Mouse (Mus musculus): ENCODE measurements around the gene Epb41l4b. TPM values are rescaled to one million over a fixed set of nuclear protein-coding genes. Genes with fewer than 3 reads are reported as not detected.

Epb41l4b gene
- total RNA-seq, 2 experiments from 2014 or later = 2.5 to 4.5 TPM

DNA sequence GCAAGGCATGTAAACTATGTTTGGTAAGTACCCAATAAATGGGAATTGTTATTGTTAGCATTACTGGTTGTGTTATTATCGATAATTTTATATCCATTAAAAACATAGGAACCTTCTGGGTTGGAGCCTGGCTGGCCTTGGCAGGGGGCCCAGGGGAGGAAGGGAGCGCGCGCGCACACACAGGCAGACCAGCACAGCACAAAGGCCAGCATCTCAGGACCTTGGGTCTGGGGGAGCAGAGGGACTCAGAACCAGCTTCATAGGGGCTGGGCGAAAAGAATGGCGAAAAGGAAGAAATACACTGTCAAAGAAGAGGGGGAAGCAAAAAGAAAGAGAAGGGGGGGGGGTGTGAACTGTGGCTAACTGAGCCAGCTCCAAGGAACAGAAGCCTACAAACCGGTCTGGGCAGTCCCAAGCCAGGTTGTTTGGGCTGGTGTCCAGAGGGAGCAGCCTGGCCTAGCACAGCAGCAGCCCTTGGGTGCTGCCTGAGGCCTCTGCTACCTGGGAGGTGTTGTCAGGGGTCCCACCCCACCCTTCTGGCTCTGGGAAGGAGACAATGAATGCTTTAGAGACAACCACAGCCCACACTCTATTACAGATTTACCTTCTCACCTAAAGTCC lies 13.4 kb upstream of the Epb41l4b start:
- ATAC-seq (replicated peaks; ENCODE audit: poor library complexity, severe bottlenecking) = no peak

DNA sequence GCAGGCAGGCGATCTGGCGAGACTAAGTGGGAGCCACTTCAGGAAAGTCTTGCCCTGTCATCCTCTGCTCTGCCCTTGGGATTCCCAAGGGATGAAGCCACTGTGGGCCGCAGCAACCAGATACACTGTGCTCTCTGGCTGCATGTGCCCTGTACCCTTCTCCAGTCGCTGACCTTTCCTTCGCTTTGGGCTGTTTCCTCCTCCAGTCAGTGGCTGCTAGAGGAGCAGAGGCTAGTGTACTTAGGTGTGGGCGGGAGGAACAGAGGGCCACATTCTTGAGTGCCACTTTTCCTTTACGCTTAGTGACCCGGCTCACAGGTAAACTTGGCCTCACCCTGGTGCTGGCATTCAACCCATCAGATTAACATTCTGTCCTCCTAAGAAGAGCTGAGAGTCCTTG lies 10.6 kb upstream of the Epb41l4b start:
- ATAC-seq (replicated peaks; ENCODE audit: poor library complexity, severe bottlenecking) = no peak

DNA sequence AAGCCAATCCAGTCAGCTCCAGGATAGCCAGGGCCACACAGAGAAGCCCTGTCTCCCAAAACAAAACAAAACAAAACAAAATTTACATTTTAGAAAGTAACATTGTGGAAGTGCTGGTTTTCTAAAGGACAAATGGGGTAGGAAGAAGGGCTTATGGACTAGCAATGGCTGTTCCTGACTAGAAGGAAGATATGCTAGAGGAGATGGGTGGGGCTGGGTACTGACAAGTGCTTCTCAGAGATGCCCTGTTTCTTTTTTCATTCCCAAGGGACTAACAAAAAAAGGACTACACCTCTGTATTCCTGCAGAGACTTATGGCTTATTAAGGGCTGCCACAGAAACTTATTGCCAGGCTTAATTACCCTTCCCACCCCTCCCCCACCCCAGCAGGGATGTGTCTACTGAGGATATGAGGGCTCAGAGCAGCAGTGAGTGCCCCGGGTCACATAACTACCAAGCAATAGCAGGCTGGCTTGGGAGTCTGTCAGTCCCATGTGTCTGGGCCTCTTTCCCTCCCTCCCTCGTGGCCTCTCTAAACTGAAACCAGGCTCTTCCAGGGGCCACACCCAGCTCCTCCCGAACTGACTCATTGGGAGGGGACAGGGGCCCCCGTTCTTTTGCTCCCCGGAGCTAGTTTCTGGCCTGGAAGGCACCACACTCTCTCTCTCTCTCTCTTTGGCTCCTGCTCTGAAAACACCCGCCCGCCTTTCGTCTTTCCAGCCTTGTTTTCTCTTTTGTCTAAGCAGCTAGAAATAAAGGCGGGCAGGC lies 10.0 kb upstream of the Epb41l4b start:
- ATAC-seq (replicated peaks; ENCODE audit: poor library complexity, severe bottlenecking) = peak; percentile 59

DNA sequence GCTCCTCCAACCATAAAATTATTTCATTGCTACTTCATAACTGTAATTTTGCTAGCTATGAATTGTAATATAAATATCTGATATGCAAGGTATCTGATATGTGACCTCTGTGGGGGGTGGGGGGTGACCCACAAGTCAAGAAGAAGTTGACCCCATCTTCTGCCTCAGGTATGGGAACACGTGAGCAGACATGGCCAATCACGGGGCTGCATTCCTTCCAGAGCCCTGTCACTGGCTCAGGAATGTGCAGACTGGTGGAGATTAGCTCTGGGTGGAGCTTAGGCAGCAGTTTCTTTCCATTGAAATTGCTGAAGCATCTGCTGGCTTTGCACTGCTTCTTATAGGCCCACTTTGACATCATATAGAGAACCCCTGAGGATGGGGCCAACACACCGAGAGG lies 4.9 kb upstream of the Epb41l4b start:
- ATAC-seq (replicated peaks; ENCODE audit: poor library complexity, severe bottlenecking) = no peak

DNA sequence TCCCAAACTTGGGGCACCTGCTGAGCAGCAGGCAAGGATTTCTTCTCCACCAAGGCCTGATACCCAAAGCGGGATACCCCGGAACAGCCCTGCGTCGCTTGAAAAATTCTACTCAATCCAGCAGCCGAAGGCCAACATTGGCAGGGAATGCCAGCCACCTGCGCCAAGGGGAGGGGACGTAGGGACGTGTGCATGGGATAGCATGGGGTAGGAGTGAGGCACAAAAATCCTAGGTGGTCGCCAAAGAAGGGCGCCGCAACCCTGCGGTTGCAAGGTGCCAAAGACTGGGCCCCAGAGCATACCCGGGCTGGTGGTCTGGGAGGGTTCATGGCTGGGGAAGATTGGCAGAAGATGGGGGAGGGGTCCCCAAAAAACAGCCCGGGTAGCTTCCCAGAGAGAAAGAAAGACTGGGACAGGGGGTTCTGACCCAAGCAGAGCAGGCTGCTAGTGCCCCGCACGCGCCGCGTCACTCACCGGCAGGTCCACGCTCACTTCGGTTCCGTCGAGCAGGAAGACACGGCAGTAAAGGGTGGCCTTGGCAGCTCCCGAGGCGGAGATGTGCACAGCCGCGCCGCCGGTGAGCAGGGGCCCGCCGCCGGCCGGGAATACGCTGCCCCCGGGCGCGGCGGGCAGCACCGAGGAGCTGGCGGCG lies 737 bp downstream of the Epb41l4b start:
- no peak for ATAC-seq (replicated peaks; ENCODE audit: poor library complexity, severe bottlenecking)

DNA sequence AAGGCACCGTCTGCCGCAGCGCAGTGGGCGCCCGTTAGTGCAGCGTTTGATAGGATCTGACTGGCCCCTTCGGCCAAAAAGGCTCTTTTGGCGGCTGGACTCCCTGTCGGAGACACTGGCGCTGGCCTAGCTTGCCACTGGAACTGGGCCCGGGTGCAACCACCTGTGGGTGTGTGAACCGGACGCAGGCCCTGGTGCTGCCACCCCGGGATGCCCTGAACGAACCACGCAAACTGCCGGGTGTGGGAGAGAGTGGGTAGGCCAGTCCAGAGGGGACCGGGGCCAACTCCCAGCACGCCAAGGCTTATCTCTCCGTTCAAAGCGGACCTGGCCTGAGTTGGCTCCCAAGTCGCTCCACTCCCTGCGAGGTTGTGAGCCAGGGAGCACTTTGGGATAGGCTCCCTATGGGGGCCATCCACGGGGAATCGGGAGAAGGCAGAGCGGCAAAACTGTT lies 1.3 kb downstream of the Epb41l4b start:
- ATAC-seq (replicated peaks; ENCODE audit: poor library complexity, severe bottlenecking) = 0 out of 2 replicates have a peak, but pooled peaks have one; percentile 14

DNA sequence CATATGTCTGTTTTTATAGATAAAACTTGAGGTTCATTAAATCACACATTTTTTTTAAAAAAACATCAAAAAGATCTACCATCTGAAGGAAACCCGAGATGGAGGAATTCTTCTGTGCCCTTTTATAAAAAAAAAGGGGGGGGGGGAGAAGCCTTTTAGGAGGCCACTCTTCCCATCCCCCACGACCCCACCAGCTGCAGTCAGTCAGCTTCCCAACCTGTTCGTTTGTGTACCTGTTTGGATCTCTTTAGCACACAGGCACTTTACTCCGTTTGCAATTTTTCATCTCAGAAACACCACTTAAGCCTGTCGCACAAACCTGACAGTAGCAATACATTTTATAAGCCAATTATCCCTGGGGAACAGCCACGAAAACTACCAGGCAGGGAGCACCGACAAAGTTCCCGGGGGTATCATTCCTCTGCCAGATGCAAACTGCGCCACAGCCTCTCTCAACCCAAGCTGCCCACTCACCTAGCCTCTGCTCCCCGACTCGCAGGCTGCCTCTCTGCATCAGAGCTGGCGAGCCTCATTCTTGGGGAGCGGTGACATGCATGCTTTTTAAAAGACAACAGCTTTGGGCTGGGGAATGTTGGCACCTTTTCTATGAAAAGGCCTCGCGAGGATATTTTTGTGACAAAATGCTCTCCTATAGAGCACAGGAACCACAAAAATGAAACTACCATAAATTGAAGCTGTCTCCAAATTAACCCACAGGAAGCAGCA lies 2.1 kb downstream of the Epb41l4b start:
- ATAC-seq (replicated peaks; ENCODE audit: poor library complexity, severe bottlenecking) = no peak

DNA sequence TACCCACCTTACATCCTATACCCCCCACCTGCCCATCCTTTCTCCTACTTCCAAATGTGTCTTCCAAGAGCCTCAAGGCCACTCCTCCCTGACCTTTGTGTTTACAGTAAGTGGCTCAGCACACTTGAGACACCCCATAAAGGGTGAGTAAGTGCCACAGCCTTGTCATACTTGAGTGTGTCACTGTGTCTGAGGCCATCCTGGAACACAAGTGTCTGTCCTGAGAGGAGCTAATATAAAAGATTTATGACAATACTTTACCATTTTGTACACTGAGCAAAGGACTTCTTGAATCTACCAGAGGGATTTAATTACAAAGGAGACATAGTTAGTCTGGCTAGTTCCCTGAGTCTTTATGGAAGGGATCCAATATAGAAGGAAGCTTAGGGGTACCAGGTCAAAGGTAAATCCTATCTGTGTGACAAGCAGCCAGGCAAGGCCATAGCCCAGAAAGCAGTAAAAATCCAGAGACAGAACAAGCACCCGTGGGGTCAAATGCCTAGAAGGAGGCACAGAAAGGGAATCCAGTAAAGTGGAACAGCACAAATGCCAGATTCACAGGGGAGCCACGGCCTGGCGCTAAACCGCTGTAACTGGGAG lies 2.9 kb downstream of the Epb41l4b start:
- ATAC-seq (replicated peaks; ENCODE audit: poor library complexity, severe bottlenecking) = no peak

DNA sequence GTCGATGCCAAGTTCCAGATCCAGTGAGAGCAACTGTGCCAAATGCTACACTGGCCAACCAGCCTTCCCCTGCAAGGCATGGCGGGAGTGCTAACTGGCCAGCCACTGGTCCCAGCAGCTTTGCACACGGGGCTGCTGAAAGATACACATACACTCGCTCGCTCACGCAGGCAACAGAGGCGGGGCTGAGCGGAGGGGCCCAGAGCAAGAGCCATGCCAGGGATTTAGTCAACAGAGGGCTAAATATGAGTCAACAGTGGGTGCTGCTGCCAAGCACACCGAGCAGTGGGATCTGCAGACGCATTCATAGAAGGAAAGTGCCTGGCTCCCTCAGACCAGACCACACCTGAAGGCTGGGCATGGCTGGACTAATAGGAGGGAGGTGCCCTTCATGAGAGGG lies 3.8 kb downstream of the Epb41l4b start:
- no peak for ATAC-seq (replicated peaks; ENCODE audit: poor library complexity, severe bottlenecking)

DNA sequence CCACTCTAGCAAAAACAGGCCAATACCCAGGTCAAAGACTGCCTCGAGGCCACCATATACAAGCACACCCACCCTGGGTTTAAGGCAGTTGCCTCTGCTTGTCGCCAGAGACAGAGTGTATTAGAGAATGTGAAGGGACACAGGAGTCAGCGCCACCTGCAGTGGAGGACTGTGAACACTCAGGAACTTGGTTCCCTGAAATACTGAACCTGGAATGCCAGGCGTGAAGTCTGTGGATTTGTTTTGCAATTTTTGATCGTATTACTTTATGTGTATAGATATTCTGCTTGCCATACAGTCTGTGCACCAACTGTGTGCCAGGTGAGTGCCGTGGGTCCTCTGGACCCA lies 5.2 kb downstream of the Epb41l4b start:
- no peak for ATAC-seq (replicated peaks; ENCODE audit: poor library complexity, severe bottlenecking)

DNA sequence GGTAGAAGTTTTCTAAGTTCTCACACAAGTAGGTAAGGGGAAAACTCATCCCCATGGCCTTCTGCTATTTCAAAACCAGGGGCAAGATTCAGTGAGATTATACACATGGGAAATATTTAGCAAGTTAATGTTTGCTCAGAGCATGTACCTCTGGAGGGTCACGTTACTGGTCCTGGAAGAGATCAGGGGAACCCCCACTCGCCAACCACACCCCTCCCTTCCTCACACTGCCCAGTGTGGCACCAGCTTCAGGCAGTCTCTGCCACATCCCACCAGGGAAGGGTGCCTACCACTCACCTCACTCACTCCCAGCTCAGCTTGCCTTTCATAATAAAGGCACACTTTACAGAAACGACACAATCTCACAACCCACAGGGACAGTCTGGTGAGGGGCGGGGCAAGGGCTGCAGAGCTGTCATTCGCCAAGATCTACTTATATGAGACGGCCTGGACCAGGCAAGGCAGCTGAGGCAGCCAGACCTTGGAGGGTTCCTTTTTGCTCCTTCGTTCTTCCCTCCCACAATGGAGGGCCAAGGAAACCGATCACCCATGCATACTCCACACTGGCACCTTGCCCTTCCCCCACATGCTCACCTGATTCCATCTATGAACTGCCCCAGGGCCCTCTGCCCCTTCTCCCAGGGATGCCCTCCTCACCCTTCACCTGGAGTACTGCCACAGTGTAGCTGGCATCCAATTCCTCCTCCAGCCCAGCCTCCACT lies 5.7 kb downstream of the Epb41l4b start:
- ATAC-seq (replicated peaks; ENCODE audit: poor library complexity, severe bottlenecking) = no peak

DNA sequence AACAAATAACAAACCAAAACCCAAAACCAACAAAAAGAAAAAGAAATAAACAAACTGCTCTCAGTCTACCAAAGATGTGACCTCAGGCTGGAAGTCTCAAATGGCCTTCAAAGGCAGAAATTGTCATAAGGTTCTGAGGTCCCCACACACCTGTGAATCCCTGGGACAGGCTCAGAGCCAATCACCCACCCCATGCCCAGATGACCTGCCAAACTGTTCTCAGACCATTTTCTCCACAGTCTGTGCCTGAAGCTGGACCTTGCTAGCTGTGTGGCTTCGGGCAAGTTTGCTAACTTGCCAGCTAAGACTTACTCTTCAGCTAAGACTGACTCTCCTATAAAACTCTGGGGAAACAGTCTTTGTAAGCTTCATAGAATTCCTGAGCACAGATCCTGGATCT lies 7.8 kb downstream of the Epb41l4b start:
- no peak for ATAC-seq (replicated peaks; ENCODE audit: poor library complexity, severe bottlenecking)

DNA sequence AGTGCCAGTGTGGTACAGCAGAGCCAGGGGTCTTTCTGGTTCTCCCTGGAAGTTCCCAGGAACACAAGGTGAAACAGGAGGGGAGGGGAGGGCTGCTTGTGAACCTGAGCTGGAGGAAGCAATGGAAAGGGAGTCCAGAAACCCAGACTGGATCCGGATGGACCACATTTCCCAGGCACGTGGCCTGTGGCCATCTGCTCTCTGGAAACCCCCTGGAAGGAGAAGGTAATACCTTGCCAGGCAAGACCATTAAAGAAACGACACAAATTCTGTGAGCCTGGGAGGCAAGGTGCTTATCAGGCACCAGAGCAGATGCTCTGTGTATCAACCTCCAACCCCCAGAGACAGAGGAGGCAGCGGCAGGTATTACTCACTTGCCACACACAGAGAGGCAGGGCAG lies 8.7 kb downstream of the Epb41l4b start:
- no peak for ATAC-seq (replicated peaks; ENCODE audit: poor library complexity, severe bottlenecking)

DNA sequence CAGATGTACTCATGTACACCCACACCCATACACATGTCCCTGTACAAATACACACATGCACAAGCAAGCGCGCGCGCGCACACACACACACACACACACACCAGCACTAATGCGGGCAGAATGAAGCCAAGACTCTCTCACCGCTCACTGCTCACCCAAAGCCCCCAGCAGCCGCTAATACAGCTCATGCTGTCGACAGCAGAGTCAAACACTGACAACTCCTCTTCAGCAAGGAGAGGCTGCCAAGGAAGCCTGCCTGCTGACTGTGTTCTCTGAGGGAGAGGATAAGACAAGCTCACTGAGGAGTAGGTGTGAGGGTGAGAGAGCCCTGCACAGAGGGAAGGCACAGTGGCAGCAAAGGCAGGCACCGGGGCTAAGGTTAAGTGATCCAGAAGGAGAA lies 11.4 kb downstream of the Epb41l4b start:
- no peak for ATAC-seq (replicated peaks; ENCODE audit: poor library complexity, severe bottlenecking)

DNA sequence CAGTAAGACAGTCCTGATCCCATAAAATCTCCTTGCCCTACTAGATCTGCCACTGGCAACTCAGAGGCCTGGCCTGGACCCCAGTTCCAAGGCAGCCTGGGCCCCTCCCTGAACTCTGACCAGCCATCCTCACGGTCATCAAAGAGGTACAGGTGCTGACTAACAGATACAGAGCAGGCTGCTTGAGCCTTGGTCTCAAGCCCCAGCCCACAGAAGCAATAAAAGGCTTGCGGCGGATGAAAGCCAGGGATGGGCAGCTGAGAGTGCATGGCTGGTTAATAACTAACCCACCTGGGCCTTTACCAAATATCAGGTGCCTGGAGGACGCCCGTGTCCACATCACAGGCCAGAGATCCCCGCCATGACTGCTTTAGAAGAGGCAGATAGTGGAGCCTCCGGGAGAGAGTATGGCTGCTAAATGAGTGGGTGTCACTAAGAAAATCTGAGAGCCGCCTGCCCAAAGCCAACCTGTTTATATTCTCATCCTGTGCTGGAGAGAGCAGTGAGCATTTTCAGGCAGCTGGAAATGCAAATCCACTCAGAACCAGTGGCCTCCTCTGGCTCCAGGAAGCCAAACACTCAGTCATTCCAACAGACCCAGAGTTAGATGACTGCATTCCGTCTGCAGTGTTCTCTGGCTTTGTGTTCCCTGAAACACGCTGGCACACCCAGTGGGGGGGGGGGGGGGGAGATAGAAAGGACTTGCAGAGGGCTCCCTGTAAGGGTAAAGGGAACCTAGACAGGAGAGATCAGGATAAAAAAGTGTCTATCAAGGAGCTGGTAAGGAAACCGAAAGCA lies 13.3 kb downstream of the Epb41l4b start:
- no peak for ATAC-seq (replicated peaks; ENCODE audit: poor library complexity, severe bottlenecking)

DNA sequence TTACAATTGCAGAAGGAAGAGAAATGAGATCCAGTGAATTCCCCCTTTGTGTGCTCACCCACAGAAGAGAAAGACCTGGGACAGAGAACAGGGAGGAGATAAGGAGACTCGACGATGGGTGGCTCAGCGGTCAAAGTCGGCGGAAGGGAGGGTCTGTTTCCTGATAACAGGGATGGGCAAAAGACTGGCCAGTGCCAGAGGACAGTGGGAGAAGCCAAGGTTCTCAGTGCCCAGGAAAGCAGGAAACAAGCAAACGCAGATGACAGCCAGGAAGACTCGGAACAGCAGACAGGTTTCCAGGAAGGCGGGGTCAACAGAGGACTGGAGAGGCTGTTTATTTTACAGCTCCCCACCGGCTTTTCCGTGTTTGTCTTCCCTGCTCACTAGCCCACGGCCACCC lies 20.2 kb downstream of the Epb41l4b start:
- no peak for ATAC-seq (replicated peaks; ENCODE audit: poor library complexity, severe bottlenecking)

DNA sequence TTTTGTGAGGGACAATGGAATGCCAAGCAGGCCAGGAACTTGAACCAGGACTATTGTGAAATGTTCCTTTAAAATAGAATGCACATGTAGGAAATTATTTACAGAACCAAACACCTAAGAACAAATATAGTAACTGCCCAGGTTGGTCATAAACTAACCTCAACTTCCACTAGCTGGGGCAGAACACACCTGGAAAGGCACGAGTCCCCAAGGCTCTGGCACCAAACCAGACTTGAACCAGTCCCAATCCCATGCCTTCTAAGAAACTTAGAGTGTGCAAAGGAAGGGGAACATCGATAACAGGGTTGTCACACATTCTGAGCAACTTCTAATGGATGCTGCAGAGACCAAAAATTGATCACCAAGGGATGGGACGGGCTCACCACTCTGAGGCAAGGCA lies 21.1 kb downstream of the Epb41l4b start:
- no peak for ATAC-seq (replicated peaks; ENCODE audit: poor library complexity, severe bottlenecking)

DNA sequence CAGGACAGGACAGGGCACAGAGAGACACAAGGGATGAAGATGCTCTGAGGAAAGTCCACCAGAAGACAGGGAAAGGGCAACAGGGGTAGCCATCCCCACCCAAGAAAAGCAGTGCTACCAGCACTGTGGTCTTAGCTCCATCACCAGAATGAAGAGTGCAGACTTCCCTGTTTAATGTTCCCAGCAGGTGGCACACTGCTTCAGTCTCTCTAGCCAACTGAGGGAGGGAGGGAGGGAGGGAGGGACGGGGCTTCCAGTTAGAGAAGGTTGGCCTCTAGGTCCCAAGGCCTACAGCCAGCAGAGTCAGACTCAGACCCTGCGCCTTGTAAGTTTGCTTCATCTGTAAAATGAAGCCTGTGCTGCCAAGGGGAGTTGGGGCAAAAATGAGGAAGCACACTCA lies 22.7 kb downstream of the Epb41l4b start:
- ATAC-seq (replicated peaks; ENCODE audit: poor library complexity, severe bottlenecking) = peak; percentile 76

DNA sequence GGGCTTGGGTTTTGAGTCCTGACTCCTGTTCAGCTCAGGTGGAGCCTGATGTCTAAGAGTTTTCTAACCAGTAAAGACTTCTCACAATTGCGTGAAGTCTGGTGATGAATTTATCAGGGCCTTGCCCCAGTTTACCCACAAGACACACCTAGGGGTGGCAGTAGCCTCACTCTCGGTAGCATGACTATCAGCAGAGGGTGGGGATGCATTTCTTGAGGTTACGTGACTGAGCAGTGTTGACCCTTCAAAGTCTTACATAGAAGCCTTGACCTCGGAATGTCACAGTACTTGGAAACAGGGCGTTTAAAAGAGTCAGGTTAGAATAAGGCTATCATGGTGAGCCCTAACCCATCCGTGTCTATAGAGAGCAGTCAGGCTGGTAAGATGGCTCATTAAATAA lies 23.3 kb downstream of the Epb41l4b start:
- ATAC-seq (replicated peaks; ENCODE audit: poor library complexity, severe bottlenecking) = no peak
